20 mouse cellular contexts compared by ENCODE assay signal in genomic region chr15:82822347-82822746, GRCm38 (mm10). TPM values are rescaled to one million over a fixed set of nuclear protein-coding genes. Genes with fewer than 3 reads are reported as not detected.
"Had no signal": no experiment of that assay in that cellular context is flagged by ENCODE, and none has a peak within 500 bp of the region (broad histone marks: within the 10 kb centered on the region; RNA-seq: fewer than 3 reads in every experiment).

No protein-coding gene starts in this region.

- H3K4me1 ChIP-seq: midbrain, embryonic 15.5 days; neural tube, embryonic 12.5 days; stomach, embryonic 15.5 days had no signal

- ATAC-seq: midbrain, embryonic 13.5 days; midbrain, embryonic 15.5 days had no signal

- H3K36me3 ChIP-seq: lung, embryonic 15.5 days; midbrain, embryonic 13.5 days; midbrain, embryonic 15.5 days had no signal

- H3K27me3 ChIP-seq: lung, embryonic 15.5 days; megakaryocyte, embryonic 14.5 days; midbrain, embryonic 13.5 days; midbrain, embryonic 15.5 days; neural tube, embryonic 12.5 days; stomach, embryonic 15.5 days had no signal

- H3K4me2 ChIP-seq: lung, embryonic 15.5 days; midbrain, embryonic 13.5 days; midbrain, embryonic 15.5 days; neural tube, embryonic 12.5 days; stomach, embryonic 15.5 days had no signal

- H3K9me3 ChIP-seq: lung, embryonic 15.5 days; megakaryocyte, embryonic 14.5 days; midbrain, embryonic 13.5 days; midbrain, embryonic 15.5 days; neural tube, embryonic 12.5 days; stomach, embryonic 15.5 days had no signal

- H3K4me3 ChIP-seq: lung, embryonic 15.5 days; megakaryocyte, embryonic 14.5 days; midbrain, embryonic 13.5 days; midbrain, embryonic 15.5 days; neural tube, embryonic 12.5 days; stomach, embryonic 15.5 days had no signal

- DNase-seq: lung, adult 2 months; lung, postnatal 14 days; right cerebral cortex, postnatal 14 days; thymus, adult 2 months; thymus, postnatal 25 days; thymus, postnatal 4 days had no signal

- H3K9ac ChIP-seq: lung, embryonic 15.5 days; midbrain, embryonic 13.5 days; midbrain, embryonic 15.5 days; neural tube, embryonic 12.5 days; stomach, embryonic 15.5 days had no signal

- H3K27ac ChIP-seq: lung, embryonic 15.5 days; macrophage; midbrain, embryonic 13.5 days; midbrain, embryonic 15.5 days; neural tube, embryonic 12.5 days; stomach, embryonic 15.5 days; stomach, postnatal 0 days had no signal

RNA-seq across cellular contexts. Expression of gene Cyp2d26, which starts 28.3 kb away (rescaled TPM):
- polyA plus RNA-seq: lung, postnatal 0 days; macrophage; midbrain, embryonic 13.5 days; midbrain, embryonic 15.5 days; midbrain, postnatal 0 days; neural tube, embryonic 12.5 days; neural tube, embryonic 14.5 days had no signal

RNA-seq across cellular contexts. Expression of gene Cyp2d40, which starts 58.4 kb away (rescaled TPM):
- polyA plus RNA-seq: lung, adult 2 months; lung, embryonic 15.5 days; lung, postnatal 0 days; macrophage; midbrain, embryonic 13.5 days; midbrain, embryonic 15.5 days; midbrain, postnatal 0 days; neural tube, embryonic 12.5 days; neural tube, embryonic 14.5 days; spleen, adult 2 months; stomach, embryonic 15.5 days; stomach, postnatal 0 days; testis, adult 2 months; urinary bladder, adult 2 months had no signal
